Mouse (Mus musculus): ENCODE results near the gene Minos1. TPM values are rescaled to one million over a fixed set of nuclear protein-coding genes. Genes with fewer than 3 reads are reported as not detected.

Gene Minos1
- polyA plus RNA-seq, 1 experiment from 2014 or later = 555 TPM

DNA sequence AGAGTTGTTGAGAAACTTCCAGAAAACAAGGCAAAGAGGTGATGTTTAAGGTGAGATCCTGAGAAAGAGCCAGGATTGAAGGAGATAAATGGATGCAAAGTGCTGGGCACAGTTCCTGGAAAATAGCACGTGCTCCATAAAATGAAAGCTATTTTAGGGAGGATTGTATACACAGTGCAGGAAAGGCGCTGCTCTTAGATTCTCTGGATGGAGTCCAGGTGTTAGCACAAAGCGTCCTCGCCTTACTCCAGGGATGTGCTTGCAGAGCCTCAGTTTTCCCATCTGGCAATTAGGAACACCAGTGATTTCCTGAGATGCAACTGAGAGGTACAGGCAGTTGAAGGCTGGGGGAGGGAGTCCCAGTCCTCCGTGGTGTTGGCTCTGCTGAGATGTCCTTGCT lies 34.7 kb downstream of the Minos1 start:
- peak; percentile 79 for DNase-seq (ENCODE audit: low spot score)
- H3K4me1 ChIP-seq (ENCODE audit: control insufficient read depth, insufficient read depth, low read length) = peaks cover 11% of the 10 kb centered on the region; the same call in 1 of the 2 replicates

DNA sequence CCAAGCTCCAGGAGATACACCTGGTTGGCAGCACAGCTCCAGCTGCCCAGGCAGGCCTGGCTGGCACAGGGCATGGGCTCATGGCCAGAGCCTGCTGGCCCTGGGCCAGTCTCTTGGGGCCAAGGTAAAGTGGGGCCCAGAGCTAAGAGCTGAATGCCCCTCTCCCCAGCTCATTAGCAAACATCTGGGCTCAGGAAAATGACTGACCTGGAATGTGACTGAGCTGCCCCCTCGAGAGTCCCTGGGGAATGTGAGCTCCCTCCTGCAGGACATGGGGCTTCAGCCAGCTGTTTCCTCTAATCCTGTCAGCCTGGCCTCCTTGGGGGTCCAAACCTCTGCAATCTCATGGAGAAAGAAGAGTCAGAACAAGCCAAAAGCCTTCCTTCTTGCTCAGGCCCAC lies 35.5 kb downstream of the Minos1 start:
- ATAC-seq (ENCODE audit: low read depth) = no peak
- Histone ChIP-seq H3K4me3 (ENCODE audit: low read depth, low read length) (no peak overlapping the region), H3K4me2 (ENCODE audit: low read depth, low read length) (no peak overlapping the region), H3K27me3 (replicated peaks; ENCODE audit: control insufficient read depth, insufficient read depth, low read length) (0 out of 2 replicates have a peak, but pooled peaks cover 4% of the 10 kb centered on the region), H3K9ac (ENCODE audit: low read depth, low read length) (no peak overlapping the region), H3K4me1 (ENCODE audit: control insufficient read depth, insufficient read depth, low read length) (peaks cover 16% of the 10 kb centered on the region; the same call in 1 of the 2 replicates), H3K27ac (replicated peaks; ENCODE audit: low read depth, low read length) (0 out of 2 replicates have a peak overlapping the region, but pooled peaks have one; percentile 21), H3K36me3 (ENCODE audit: control insufficient read depth, insufficient read depth, low read length) (no peaks in the 10 kb centered on the region), H3K9me3 (ENCODE audit: control insufficient read depth, low read length) (peaks cover 7% of the 10 kb centered on the region; the same call in 1 of the 2 replicates)
- DNase-seq (ENCODE audit: low spot score) = peak; percentile 29
- 33% methylated on average over 1 of the region's 1 CpGs for WGBS

More for the DNA sequence above, 34.7 kb downstream of the Minos1 start:
- Histone ChIP-seq H3K4me3 (ENCODE audit: low read depth, low read length) (no peak overlapping the region), H3K27ac (replicated peaks; ENCODE audit: low read depth, low read length) (no peak overlapping the region), H3K36me3 (ENCODE audit: control insufficient read depth, insufficient read depth, low read length) (no peaks in the 10 kb centered on the region), H3K27me3 (replicated peaks; ENCODE audit: control insufficient read depth, insufficient read depth, low read length) (0 out of 2 replicates have a peak, but pooled peaks cover 4% of the 10 kb centered on the region), H3K9ac (ENCODE audit: low read depth, low read length) (no peak overlapping the region), H3K9me3 (ENCODE audit: control insufficient read depth, low read length) (peaks cover 7% of the 10 kb centered on the region; the same call in 1 of the 2 replicates), H3K4me2 (ENCODE audit: low read depth, low read length) (no peak overlapping the region)
- 49% methylated on average over 5 of the region's 5 CpGs for WGBS
- ATAC-seq (ENCODE audit: low read depth) = no peak

DNA sequence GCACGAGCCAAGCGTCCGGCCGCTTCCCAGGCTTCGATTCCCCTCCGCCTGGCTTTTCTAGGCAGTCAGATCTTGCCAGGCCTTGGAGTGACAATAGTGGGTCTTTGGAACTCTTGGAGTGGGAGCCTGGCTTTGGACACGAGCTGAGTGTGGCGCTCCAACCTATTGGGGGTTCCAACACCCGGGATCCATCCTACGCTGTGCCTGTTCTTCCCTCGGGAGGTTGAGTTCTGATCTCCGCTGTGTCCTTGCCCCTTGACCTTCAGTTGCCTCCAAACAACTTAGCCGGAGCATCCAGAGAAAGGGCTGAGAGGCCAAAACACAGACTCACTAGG lies 37.8 kb downstream of the Minos1 start:
- DNase-seq (ENCODE audit: low spot score) = no peak
- 16% methylated on average over 11 of the region's 13 CpGs for WGBS
- H3K9me3 ChIP-seq (ENCODE audit: control insufficient read depth, low read length) = peaks cover 7% of the 10 kb centered on the region; the same call in 1 of the 2 replicates
- no peak for ATAC-seq (ENCODE audit: low read depth)
- peak overlapping the region; percentile 82; the same call in 1 of the 2 replicates for H3K27ac ChIP-seq (replicated peaks; ENCODE audit: low read depth, low read length)
- 0 out of 2 replicates have a peak, but pooled peaks cover 3% of the 10 kb centered on the region for H3K36me3 ChIP-seq (ENCODE audit: control insufficient read depth, insufficient read depth, low read length)
- peaks cover 17% of the 10 kb centered on the region; the same call in 1 of the 2 replicates for H3K4me1 ChIP-seq (ENCODE audit: control insufficient read depth, insufficient read depth, low read length)
- 0 out of 2 replicates have a peak, but pooled peaks cover 4% of the 10 kb centered on the region for H3K27me3 ChIP-seq (replicated peaks; ENCODE audit: control insufficient read depth, insufficient read depth, low read length)
- peak overlapping the region; percentile 92 for H3K9ac ChIP-seq (ENCODE audit: low read depth, low read length)
- peak overlapping the region; percentile 85 for H3K4me3 ChIP-seq (ENCODE audit: low read depth, low read length)
- peak overlapping the region; percentile 87 for H3K4me2 ChIP-seq (ENCODE audit: low read depth, low read length)

DNA sequence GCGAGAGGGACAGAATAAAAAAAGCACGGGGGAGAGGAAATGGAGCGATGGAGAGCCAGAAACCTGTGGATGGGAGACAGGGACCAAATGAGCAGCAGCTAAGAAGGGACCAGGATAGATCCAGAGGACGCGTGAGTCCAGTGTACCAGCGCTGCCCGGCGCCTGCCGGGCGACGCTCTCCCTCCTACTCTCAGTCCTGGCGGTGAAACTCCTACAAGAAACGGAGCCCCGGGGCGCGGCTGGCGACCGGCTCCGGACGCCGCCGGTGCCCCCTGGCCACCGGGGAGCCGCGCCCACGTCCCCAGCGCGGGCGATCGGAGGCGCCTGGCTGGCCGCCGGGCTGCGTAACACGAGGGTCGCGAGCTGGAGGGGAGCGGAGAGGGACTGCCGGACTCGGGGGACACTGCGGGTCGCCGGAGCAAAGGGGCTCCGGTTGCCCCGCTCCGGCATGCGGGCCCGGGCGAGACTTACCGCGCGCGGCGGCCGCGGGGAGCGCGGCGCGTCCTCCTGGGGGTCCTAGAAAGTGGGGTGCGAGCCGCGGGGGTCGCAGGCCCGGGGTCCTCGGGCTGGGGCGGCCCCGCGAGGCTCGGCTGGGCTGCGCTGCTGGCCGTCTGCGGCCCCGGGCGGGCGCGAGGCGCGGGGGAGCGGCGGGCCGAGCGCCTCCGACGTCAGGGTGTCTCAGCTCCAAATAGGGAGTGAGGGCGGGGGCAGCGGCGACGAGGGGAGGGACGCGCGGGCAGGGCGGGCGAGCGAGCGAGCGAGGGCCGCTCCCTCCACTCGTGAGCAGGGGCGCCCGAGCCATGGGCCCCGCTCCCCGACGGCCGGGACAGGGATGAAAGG lies 38.3 kb downstream of the Minos1 start, which contains the start of gene Nbl1:
Gene Nbl1 (minus strand): TSS at position 638 of the 840 bp plus-strand sequence.
- peaks cover 7% of the 10 kb centered on the region; the same call in 1 of the 2 replicates for H3K9me3 ChIP-seq (ENCODE audit: control insufficient read depth, low read length)
- ATAC-seq (ENCODE audit: low read depth) = peak; percentile 64
- peak within 1 kb of the TSS; percentile 87 for H3K4me2 ChIP-seq (ENCODE audit: low read depth, low read length)
- 0 out of 2 replicates have a peak, but pooled peaks cover 3% of the 10 kb centered on the region for H3K36me3 ChIP-seq (ENCODE audit: control insufficient read depth, insufficient read depth, low read length)
- peak within 1 kb of the TSS; percentile 82 for H3K27ac ChIP-seq (replicated peaks; ENCODE audit: low read depth, low read length)
- H3K4me3 ChIP-seq (ENCODE audit: low read depth, low read length) = peak within 1 kb of the TSS; percentile 85
- DNase-seq (ENCODE audit: low spot score) = peak; percentile 76
- 0 out of 2 replicates have a peak, but pooled peaks cover 4% of the 10 kb centered on the region for H3K27me3 ChIP-seq (replicated peaks; ENCODE audit: control insufficient read depth, insufficient read depth, low read length)
- H3K9ac ChIP-seq (ENCODE audit: low read depth, low read length) = peak within 1 kb of the TSS; percentile 92
- H3K4me1 ChIP-seq (ENCODE audit: control insufficient read depth, insufficient read depth, low read length) = peaks cover 17% of the 10 kb centered on the region; the same call in 1 of the 2 replicates
- 0% methylated on average over 15 of the region's 105 CpGs for WGBS

DNA sequence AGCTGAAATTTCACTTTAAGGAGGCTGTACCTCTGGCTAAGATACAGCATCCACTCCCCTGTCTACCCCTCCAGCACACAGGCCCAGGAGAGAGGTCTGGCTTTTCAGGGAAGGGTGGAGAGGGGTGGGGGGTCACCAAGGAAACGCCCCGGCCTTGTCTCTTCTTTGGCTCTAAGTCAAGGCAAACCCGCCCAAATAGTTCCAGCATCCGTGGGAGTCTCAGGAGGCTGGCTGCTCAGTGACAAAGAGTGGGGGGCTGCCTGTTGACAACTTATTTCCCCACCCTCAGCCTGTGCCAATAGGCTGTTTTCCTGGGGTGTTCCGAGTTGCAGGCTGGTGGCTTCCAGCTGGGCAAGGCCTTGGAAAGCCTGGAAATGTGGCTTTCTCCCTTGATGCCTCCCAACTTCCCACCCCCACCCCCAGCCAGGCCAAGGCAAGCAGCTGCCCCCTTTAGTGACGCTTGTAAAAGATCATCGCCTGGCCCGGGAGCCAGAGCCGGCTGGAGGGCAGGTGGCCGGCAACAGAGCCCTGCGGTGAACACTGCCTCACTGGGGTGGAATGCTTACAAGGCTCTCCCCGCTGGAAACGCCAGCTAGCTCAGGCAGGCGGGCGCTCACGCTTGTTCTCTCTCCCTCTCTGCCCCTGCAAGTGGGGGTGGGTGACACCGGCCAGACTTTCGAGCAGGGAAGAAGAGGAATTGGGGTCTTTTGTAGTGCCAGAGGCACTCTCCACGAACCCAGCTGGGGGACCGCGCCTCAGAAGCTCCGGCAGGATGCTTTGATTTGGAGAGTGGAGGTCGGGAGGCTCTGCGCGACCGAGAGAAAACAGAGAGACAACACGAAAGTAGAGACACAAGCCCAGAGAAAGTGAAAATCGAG lies 39.2 kb downstream of the Minos1 start:
- ATAC-seq (ENCODE audit: low read depth) (peak; percentile 67; the same call in 1 of the 2 replicates), DNase-seq (ENCODE audit: low spot score) (peak; percentile 78)
- Histone ChIP-seq H3K4me1 (ENCODE audit: control insufficient read depth, insufficient read depth, low read length) (peaks cover 17% of the 10 kb centered on the region; the same call in 1 of the 2 replicates), H3K4me3 (ENCODE audit: low read depth, low read length) (peak overlapping the region; percentile 85), H3K27ac (replicated peaks; ENCODE audit: low read depth, low read length) (peak overlapping the region; percentile 82), H3K27me3 (replicated peaks; ENCODE audit: control insufficient read depth, insufficient read depth, low read length) (0 out of 2 replicates have a peak, but pooled peaks cover 4% of the 10 kb centered on the region), H3K9ac (ENCODE audit: low read depth, low read length) (peak overlapping the region; percentile 92), H3K9me3 (ENCODE audit: control insufficient read depth, low read length) (peaks cover 7% of the 10 kb centered on the region; the same call in 1 of the 2 replicates), H3K36me3 (ENCODE audit: control insufficient read depth, insufficient read depth, low read length) (0 out of 2 replicates have a peak, but pooled peaks cover 3% of the 10 kb centered on the region), H3K4me2 (ENCODE audit: low read depth, low read length) (peak overlapping the region; percentile 87)
- 2% methylated on average over 25 of the region's 28 CpGs for WGBS

DNA sequence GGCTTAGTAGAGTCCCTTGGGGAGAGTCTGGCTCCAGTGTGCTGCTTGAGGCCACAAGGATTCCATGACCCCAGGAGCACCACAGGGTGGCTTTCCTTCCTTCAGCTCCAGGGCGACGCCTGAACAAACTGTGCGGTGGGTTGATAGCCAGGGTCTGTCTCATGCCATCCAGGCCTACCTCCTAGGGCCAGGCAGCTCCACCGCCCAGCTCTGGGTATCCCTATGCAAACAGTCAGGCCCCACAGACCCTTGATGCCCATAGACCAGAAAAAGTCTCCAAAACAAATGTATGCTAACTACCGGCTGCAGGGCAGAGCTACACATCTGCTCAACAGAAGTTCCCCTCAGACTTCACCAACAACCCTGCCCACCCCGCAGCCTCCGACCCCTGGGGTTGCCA lies 39.8 kb downstream of the Minos1 start:
- Histone ChIP-seq H3K4me2 (ENCODE audit: low read depth, low read length) (peak overlapping the region; percentile 87), H3K9ac (ENCODE audit: low read depth, low read length) (peak overlapping the region; percentile 92), H3K27me3 (replicated peaks; ENCODE audit: control insufficient read depth, insufficient read depth, low read length) (0 out of 2 replicates have a peak, but pooled peaks cover 4% of the 10 kb centered on the region), H3K27ac (replicated peaks; ENCODE audit: low read depth, low read length) (peak overlapping the region; percentile 82), H3K4me3 (ENCODE audit: low read depth, low read length) (peak overlapping the region; percentile 85), H3K4me1 (ENCODE audit: control insufficient read depth, insufficient read depth, low read length) (peaks cover 17% of the 10 kb centered on the region; the same call in 1 of the 2 replicates), H3K36me3 (ENCODE audit: control insufficient read depth, insufficient read depth, low read length) (0 out of 2 replicates have a peak, but pooled peaks cover 3% of the 10 kb centered on the region), H3K9me3 (ENCODE audit: control insufficient read depth, low read length) (peaks cover 7% of the 10 kb centered on the region; the same call in 1 of the 2 replicates)
- ATAC-seq (ENCODE audit: low read depth) = 0 out of 2 replicates have a peak, but pooled peaks have one; percentile 10
- 21% methylated on average over 7 of the region's 7 CpGs for WGBS
- no peak for DNase-seq (ENCODE audit: low spot score)

DNA sequence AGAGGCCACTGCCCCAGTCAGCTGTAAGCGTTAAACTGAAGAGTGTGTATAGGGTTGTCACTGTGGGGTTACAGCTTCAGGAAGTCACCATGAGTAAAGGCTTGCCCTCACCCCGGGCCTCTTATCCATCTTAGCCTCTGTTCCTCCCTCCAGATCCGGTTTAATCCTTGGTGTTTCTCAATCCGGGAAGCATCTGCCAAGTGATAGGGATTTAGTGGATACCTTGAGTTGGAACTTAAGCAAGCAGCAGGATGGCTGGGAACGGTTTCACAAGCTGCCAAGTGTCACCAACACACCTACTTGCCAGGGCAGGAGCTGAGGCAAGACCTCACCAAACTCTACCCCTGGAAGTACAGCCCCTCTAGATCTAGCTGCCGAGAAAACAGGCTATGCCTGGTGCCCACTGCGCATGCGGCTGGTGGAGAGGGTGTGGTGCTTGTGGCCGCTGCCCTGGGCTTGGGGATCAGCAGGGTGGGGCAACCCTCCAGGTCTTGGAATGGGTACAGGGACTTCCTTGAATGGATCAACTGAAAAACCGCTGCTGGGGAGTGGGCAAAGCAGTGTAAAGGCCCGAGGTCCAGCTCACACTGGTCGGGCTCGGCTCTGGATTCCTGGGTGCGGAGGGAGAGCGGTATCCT lies 40.5 kb downstream of the Minos1 start:
- peak overlapping the region; percentile 87 for H3K4me2 ChIP-seq (ENCODE audit: low read depth, low read length)
- H3K9ac ChIP-seq (ENCODE audit: low read depth, low read length) = 0 out of 2 replicates have a peak overlapping the region, but pooled peaks have one; percentile 92
- peaks cover 17% of the 10 kb centered on the region; the same call in 1 of the 2 replicates for H3K4me1 ChIP-seq (ENCODE audit: control insufficient read depth, insufficient read depth, low read length)
- H3K9me3 ChIP-seq (ENCODE audit: control insufficient read depth, low read length) = peaks cover 7% of the 10 kb centered on the region; the same call in 1 of the 2 replicates
- ATAC-seq (ENCODE audit: low read depth) = no peak
- 0 out of 2 replicates have a peak, but pooled peaks cover 3% of the 10 kb centered on the region for H3K36me3 ChIP-seq (ENCODE audit: control insufficient read depth, insufficient read depth, low read length)
- 59% methylated on average over 15 of the region's 15 CpGs for WGBS
- H3K27ac ChIP-seq (replicated peaks; ENCODE audit: low read depth, low read length) = 0 out of 2 replicates have a peak overlapping the region, but pooled peaks have one; percentile 82
- DNase-seq (ENCODE audit: low spot score) = no peak
- 0 out of 2 replicates have a peak, but pooled peaks cover 4% of the 10 kb centered on the region for H3K27me3 ChIP-seq (replicated peaks; ENCODE audit: control insufficient read depth, insufficient read depth, low read length)
- H3K4me3 ChIP-seq (ENCODE audit: low read depth, low read length) = peak overlapping the region; percentile 85

Data from embryonic facial prominence, embryonic 14.5 days (tissue).